Mouse (Mus musculus): Measurements from ENCODE around the gene Dcun1d3. TPM values are rescaled to one million over a fixed set of nuclear protein-coding genes. Genes with fewer than 3 reads are reported as not detected.

The Dcun1d3 gene
- total and polyA plus RNA-seq, 3 experiments, result 2.5 to 5.6 TPM; not detected in 1

DNA sequence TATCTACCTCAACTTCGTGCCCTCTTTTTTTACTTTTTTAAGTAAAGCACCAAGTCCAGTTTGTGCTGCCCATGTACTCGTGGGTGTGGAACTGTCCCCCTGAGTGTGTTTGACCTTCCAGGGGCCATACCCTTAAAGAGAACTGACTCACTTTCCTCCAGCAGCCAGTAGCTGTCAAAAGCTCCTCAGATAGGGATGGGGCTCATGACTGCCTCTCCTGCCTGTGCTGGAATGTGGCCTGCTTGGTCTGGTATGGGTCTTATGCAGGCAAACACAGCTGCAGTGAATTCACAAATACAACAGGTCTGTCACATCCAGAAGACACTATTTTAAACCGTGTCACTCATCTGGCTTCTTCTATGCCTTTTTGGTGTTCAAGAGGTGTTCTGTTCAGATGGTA, 15.6 kb upstream of the Dcun1d3 start:
- no peak overlapping the region for H3K27ac ChIP-seq (ENCODE audit: control insufficient read depth, low read depth, low read length)
- no peak overlapping the region for H3K9ac ChIP-seq (ENCODE audit: control insufficient read depth, low read depth, low read length, poor library complexity, severe bottlenecking)
- no peaks in the 10 kb centered on the region for H3K4me1 ChIP-seq (ENCODE audit: control insufficient read depth in 1 of 2, insufficient read depth in 2 of 2, low read length in 2 of 2)
- H3K4me3 ChIP-seq (ENCODE audit: control insufficient read depth in 1 of 2, insufficient read depth in 1 of 2, low read depth in 2 of 2, low read length in 2 of 2), result no peak overlapping the region
- H3K27me3 ChIP-seq (ENCODE audit: control insufficient read depth in 1 of 2, insufficient read depth in 2 of 2, low read length in 2 of 2), result no peaks in the 10 kb centered on the region
- H3K36me3 ChIP-seq (ENCODE audit: control insufficient read depth in 1 of 2, insufficient read depth in 2 of 2, low read length in 2 of 2), result no peaks in the 10 kb centered on the region
- no peaks in the 10 kb centered on the region for H3K79me2 ChIP-seq (ENCODE audit: control insufficient read depth, insufficient read depth, low read length, poor library complexity)
- DNase-seq (ENCODE audit: low read depth, low spot score), result no peak
- TF ChIP-seq ZC3H11A (IDR thresholded peaks at IDR 0.05; ENCODE audit: low read depth, low read length), result no peak
- no peak for TF ChIP-seq EP300 (IDR thresholded peaks at IDR 0.05; ENCODE audit: low read depth in 1 of 2, low read length in 2 of 2)
- TF ChIP-seq MYB (IDR thresholded peaks at IDR 0.05; ENCODE audit: low read depth, low read length), result no peak
- no peak for TF ChIP-seq ELF1 (IDR thresholded peaks at IDR 0.05; ENCODE audit: low read depth, low read length)
- TF ChIP-seq ETS1 (IDR thresholded peaks at IDR 0.05; ENCODE audit: low read depth, low read length), result no peak
- TF ChIP-seq NELFE (IDR thresholded peaks at IDR 0.05; ENCODE audit: low read depth, low read length), result no peak
- no peak for TF ChIP-seq NRF1 (IDR thresholded peaks at IDR 0.05; ENCODE audit: insufficient read depth, low read depth, low read length, poor library complexity, severe bottlenecking)
- TF ChIP-seq MXI1 (IDR thresholded peaks at IDR 0.05; ENCODE audit: low read depth, low read length), result no peak
- no peak for TF ChIP-seq POLR2AphosphoS2 (IDR thresholded peaks at IDR 0.05; ENCODE audit: low read length)
- H3K9me3 ChIP-seq (replicated peaks; ENCODE audit: insufficient read depth, low read length), result no peaks in the 10 kb centered on the region

DNA sequence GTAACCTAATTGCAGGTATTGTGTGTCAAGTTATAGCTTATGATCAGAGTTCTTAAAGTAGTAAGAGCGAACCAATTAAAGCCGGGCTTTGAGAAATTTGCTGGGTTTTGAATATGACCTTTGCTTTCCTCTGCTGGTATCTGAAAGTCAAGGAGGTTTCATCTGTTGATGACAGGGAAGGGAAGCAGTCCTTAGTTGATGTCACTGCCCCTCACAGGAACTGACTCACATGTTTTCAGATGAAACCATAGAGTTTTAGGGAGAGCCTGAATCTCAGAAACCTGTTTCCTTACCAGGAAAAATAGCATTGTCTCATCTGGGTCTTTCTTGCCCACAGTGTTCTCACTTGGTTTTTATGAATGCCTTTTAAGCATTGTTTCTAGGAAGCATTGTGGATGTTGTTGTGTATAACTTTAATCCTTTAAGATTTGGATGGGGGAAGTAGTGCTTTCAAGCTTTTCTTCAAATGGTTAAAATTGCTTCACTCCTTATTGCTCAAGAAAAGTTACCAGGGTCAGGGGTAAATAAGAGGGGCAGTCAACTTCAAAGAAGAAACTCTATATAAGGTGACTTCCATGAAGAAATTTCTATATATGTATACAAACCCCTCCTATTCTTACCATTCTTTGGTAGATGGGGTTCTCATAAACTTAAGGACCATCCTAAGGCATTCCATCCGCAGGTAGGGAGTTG, 10.6 kb upstream of the Dcun1d3 start:
- Histone ChIP-seq H3K36me3 (ENCODE audit: control insufficient read depth in 1 of 2, insufficient read depth in 2 of 2, low read length in 2 of 2) (no peaks in the 10 kb centered on the region), H3K27ac (ENCODE audit: control insufficient read depth, low read depth, low read length) (no peak overlapping the region), H3K9ac (ENCODE audit: control insufficient read depth, low read depth, low read length, poor library complexity, severe bottlenecking) (no peak overlapping the region), H3K4me3 (ENCODE audit: control insufficient read depth in 1 of 2, insufficient read depth in 1 of 2, low read depth in 2 of 2, low read length in 2 of 2) (no peak overlapping the region), H3K4me1 (ENCODE audit: control insufficient read depth in 1 of 2, insufficient read depth in 2 of 2, low read length in 2 of 2) (no peaks in the 10 kb centered on the region), H3K79me2 (ENCODE audit: control insufficient read depth, insufficient read depth, low read length, poor library complexity) (no peaks in the 10 kb centered on the region), H3K9me3 (replicated peaks; ENCODE audit: insufficient read depth, low read length) (no peaks in the 10 kb centered on the region), H3K27me3 (ENCODE audit: control insufficient read depth in 1 of 2, insufficient read depth in 2 of 2, low read length in 2 of 2) (no peaks in the 10 kb centered on the region)
- DNase-seq (ENCODE audit: low read depth, low spot score), result no peak
- no peak for TF ChIP-seq RAD21 (IDR thresholded peaks at IDR 0.05; ENCODE audit: low read depth, low read length)
- TF ChIP-seq MAX (IDR thresholded peaks at IDR 0.05; ENCODE audit: low read length), result no peak
- no peak for TF ChIP-seq CTCF (IDR thresholded peaks at IDR 0.05 in 2 of 3, conservative IDR thresholded peaks at IDR 0.05 in 1 of 3; ENCODE audit: control insufficient read depth in 1 of 3, insufficient read depth in 1 of 3, low read depth in 2 of 3, low read length in 3 of 3, poor library complexity in 1 of 3, severe bottlenecking in 1 of 3)
- no peak for TF ChIP-seq MYC (IDR thresholded peaks at IDR 0.05; ENCODE audit: low read depth, low read length)
- no peak for TF ChIP-seq TBP (IDR thresholded peaks at IDR 0.05; ENCODE audit: low read depth, low read length)
- no peak for TF ChIP-seq ZC3H11A (IDR thresholded peaks at IDR 0.05; ENCODE audit: low read depth, low read length)
- no peak for TF ChIP-seq ELF1 (IDR thresholded peaks at IDR 0.05; ENCODE audit: low read depth, low read length)
- TF ChIP-seq RCOR1 (IDR thresholded peaks at IDR 0.05; ENCODE audit: low read depth, low read length), result no peak
- no peak for TF ChIP-seq TCF12 (IDR thresholded peaks at IDR 0.05; ENCODE audit: low read depth, low read length)
- TF ChIP-seq SIN3A (IDR thresholded peaks at IDR 0.05; ENCODE audit: low read length), result no peak
- TF ChIP-seq MAZ (IDR thresholded peaks at IDR 0.05; ENCODE audit: low read depth, low read length), result no peak
- TF ChIP-seq JUND (IDR thresholded peaks at IDR 0.05; ENCODE audit: low read depth, low read length), result no peak
- no peak for TF ChIP-seq ZKSCAN1 (IDR thresholded peaks at IDR 0.05; ENCODE audit: low read depth, low read length)
- no peak for TF ChIP-seq BHLHE40 (IDR thresholded peaks at IDR 0.05; ENCODE audit: borderline replicate concordance, low read depth, low read length)
- no peak for TF ChIP-seq KAT2A (conservative IDR thresholded peaks at IDR 0.05; ENCODE audit: low read depth, low read length)
- TF ChIP-seq E2F4 (IDR thresholded peaks at IDR 0.05; ENCODE audit: borderline replicate concordance, low read depth, low read length), result no peak
- TF ChIP-seq ZNF384 (IDR thresholded peaks at IDR 0.05; ENCODE audit: low read depth, low read length), result no peak
- TF ChIP-seq CHD1 (IDR thresholded peaks at IDR 0.05; ENCODE audit: low read depth, low read length), result no peak
